Mouse (Mus musculus): Measurements from ENCODE around the gene Blvra. TPM values are rescaled to one million over a fixed set of nuclear protein-coding genes. Genes with fewer than 3 reads are reported as not detected.

Gene Blvra
- total RNA-seq (2014; rRNA removed) (9.4 and 12.1 TPM in 2 replicates), polyA plus RNA-seq (2015; fragmentation: Nextera tagmentation; extraction: Ambion mirVana) (29.4 and 30.6 TPM in 2 replicates)

- peak within 1 kb of the TSS; percentile 26; the same call in 1 of the 2 replicates for H3K27ac ChIP-seq (ENCODE audit: low read depth, low read length)
- H3K4me2 ChIP-seq (ENCODE audit: low read depth, low read length, poor library complexity, severe bottlenecking): peak within 1 kb of the TSS; percentile 75
These were observed at the start of gene Blvra for GRCm38 (mm10) chr2:127070435-127070841. Blvra (plus strand) TSS chr2:127070665.

GRCm38 (mm10) chr2:127035006-127035605 lies 35.4 kb upstream of the Blvra start:
- no peak overlapping the region for H3K4me2 ChIP-seq (ENCODE audit: low read depth, low read length, poor library complexity, severe bottlenecking)
- ATAC-seq (ENCODE audit: low FRiP score) (no peak), DNase-seq (ENCODE audit: low spot score) (no peak)
- H3K27me3 ChIP-seq (ENCODE audit: insufficient read depth, low read length): no peaks in the 10 kb centered on the region
- no peak overlapping the region for H3K27ac ChIP-seq (ENCODE audit: low read depth, low read length)
- H3K9me3 ChIP-seq (ENCODE audit: low read length): no peaks in the 10 kb centered on the region
- no peak for TF ChIP-seq CTCF (IDR thresholded peaks at IDR 0.05)
- WGBS: 97% methylated on average over 9 of the region's 9 CpGs
- H3K4me3 ChIP-seq (ENCODE audit: low read depth, low read length): no peak overlapping the region
- no peaks in the 10 kb centered on the region for H3K4me1 ChIP-seq (ENCODE audit: insufficient read depth, low read length)
- H3K36me3 ChIP-seq (ENCODE audit: insufficient read depth, low read length): peaks cover 38% of the 10 kb centered on the region
- H3K9ac ChIP-seq (replicated peaks; ENCODE audit: low read length, poor library complexity, severe bottlenecking): no peak overlapping the region

More at GRCm38 (mm10) chr2:127070435-127070841, at the start of gene Blvra:
- Histone ChIP-seq H3K4me1 (ENCODE audit: insufficient read depth, low read length) (peaks cover 4% of the 10 kb centered on the region; the same call in 1 of the 2 replicates), H3K4me3 (ENCODE audit: low read depth, low read length) (peak within 1 kb of the TSS; percentile 79), H3K27me3 (ENCODE audit: insufficient read depth, low read length) (no peaks in the 10 kb centered on the region), H3K9me3 (ENCODE audit: low read length) (no peaks in the 10 kb centered on the region), H3K36me3 (ENCODE audit: insufficient read depth, low read length) (peaks cover 11% of the 10 kb centered on the region; the same call in 1 of the 2 replicates), H3K9ac (replicated peaks; ENCODE audit: low read length, poor library complexity, severe bottlenecking) (peak within 1 kb of the TSS; percentile 77)
- 0% methylated on average over 32 of the region's 32 CpGs for whole genome bisulfite sequencing
- peak; percentile 98 for ATAC-seq (ENCODE audit: low FRiP score)
- peak; percentile 33; the same call in 1 of the 2 replicates for TF ChIP-seq CTCF (IDR thresholded peaks at IDR 0.05)
- peak; percentile 95 for DNase-seq (ENCODE audit: low spot score)

- Histone ChIP-seq H3K36me3 (ENCODE audit: insufficient read depth, low read length) (peaks cover 40% of the 10 kb centered on the region), H3K27ac (ENCODE audit: low read depth, low read length) (no peak overlapping the region), H3K27me3 (ENCODE audit: insufficient read depth, low read length) (no peaks in the 10 kb centered on the region), H3K9ac (replicated peaks; ENCODE audit: low read length, poor library complexity, severe bottlenecking) (no peak overlapping the region), H3K9me3 (ENCODE audit: low read length) (no peaks in the 10 kb centered on the region), H3K4me1 (ENCODE audit: insufficient read depth, low read length) (no peaks in the 10 kb centered on the region), H3K4me2 (ENCODE audit: low read depth, low read length, poor library complexity, severe bottlenecking) (no peak overlapping the region), H3K4me3 (ENCODE audit: low read depth, low read length) (no peak overlapping the region)
- no peak for DNase-seq (ENCODE audit: low spot score)
- 96% methylated on average over 4 of the region's 4 CpGs for WGBS
- TF ChIP-seq CTCF (IDR thresholded peaks at IDR 0.05): no peak
- no peak for ATAC-seq (ENCODE audit: low FRiP score)
These were observed 33.2 kb upstream of the Blvra start for GRCm38 (mm10) chr2:127037299-127037698.

GRCm38 (mm10) chr2:127061471-127061870 lies 9.0 kb upstream of the Blvra start:
- Histone ChIP-seq H3K27me3 (ENCODE audit: insufficient read depth, low read length) (no peaks in the 10 kb centered on the region), H3K27ac (ENCODE audit: low read depth, low read length) (no peak overlapping the region), H3K36me3 (ENCODE audit: insufficient read depth, low read length) (peaks cover 47% of the 10 kb centered on the region), H3K9ac (replicated peaks; ENCODE audit: low read length, poor library complexity, severe bottlenecking) (no peak overlapping the region), H3K4me2 (ENCODE audit: low read depth, low read length, poor library complexity, severe bottlenecking) (no peak overlapping the region), H3K9me3 (ENCODE audit: low read length) (no peaks in the 10 kb centered on the region), H3K4me1 (ENCODE audit: insufficient read depth, low read length) (no peaks in the 10 kb centered on the region), H3K4me3 (ENCODE audit: low read depth, low read length) (no peak overlapping the region)
- WGBS: 96% methylated on average over 9 of the region's 9 CpGs
- no peak for DNase-seq (ENCODE audit: low spot score)
- TF ChIP-seq CTCF (IDR thresholded peaks at IDR 0.05): no peak
- no peak for ATAC-seq (ENCODE audit: low FRiP score)

- Histone ChIP-seq H3K36me3 (ENCODE audit: insufficient read depth, low read length) (peaks cover 11% of the 10 kb centered on the region; the same call in 1 of the 2 replicates), H3K27ac (ENCODE audit: low read depth, low read length) (no peak overlapping the region), H3K9ac (replicated peaks; ENCODE audit: low read length, poor library complexity, severe bottlenecking) (no peak overlapping the region), H3K4me3 (ENCODE audit: low read depth, low read length) (no peak overlapping the region), H3K27me3 (ENCODE audit: insufficient read depth, low read length) (no peaks in the 10 kb centered on the region), H3K9me3 (ENCODE audit: low read length) (no peaks in the 10 kb centered on the region), H3K4me2 (ENCODE audit: low read depth, low read length, poor library complexity, severe bottlenecking) (no peak overlapping the region), H3K4me1 (ENCODE audit: insufficient read depth, low read length) (peaks cover 4% of the 10 kb centered on the region; the same call in 1 of the 2 replicates)
- TF ChIP-seq CTCF (IDR thresholded peaks at IDR 0.05): no peak
- DNase-seq (ENCODE audit: low spot score) (no peak), ATAC-seq (ENCODE audit: low FRiP score) (no peak)
- WGBS: 83% methylated on average over 7 of the region's 7 CpGs
These were observed 1.7 kb upstream of the Blvra start for GRCm38 (mm10) chr2:127068806-127069205.

- peak overlapping the region; percentile 77; the same call in 1 of the 2 replicates for H3K9ac ChIP-seq (replicated peaks; ENCODE audit: low read length, poor library complexity, severe bottlenecking)
- ATAC-seq (ENCODE audit: low FRiP score) (0 out of 2 replicates have a peak, but pooled peaks have one; percentile 20), DNase-seq (ENCODE audit: low spot score) (no peak)
- H3K9me3 ChIP-seq (ENCODE audit: low read length): no peaks in the 10 kb centered on the region
- peaks cover 4% of the 10 kb centered on the region; the same call in 1 of the 2 replicates for H3K4me1 ChIP-seq (ENCODE audit: insufficient read depth, low read length)
- H3K4me2 ChIP-seq (ENCODE audit: low read depth, low read length, poor library complexity, severe bottlenecking): peak overlapping the region; percentile 75
- peaks cover 11% of the 10 kb centered on the region; the same call in 1 of the 2 replicates for H3K36me3 ChIP-seq (ENCODE audit: insufficient read depth, low read length)
- WGBS: 21% methylated on average over 11 of the region's 11 CpGs
- H3K27me3 ChIP-seq (ENCODE audit: insufficient read depth, low read length): no peaks in the 10 kb centered on the region
- peak overlapping the region; percentile 79 for H3K4me3 ChIP-seq (ENCODE audit: low read depth, low read length)
- TF ChIP-seq CTCF (IDR thresholded peaks at IDR 0.05): no peak
- H3K27ac ChIP-seq (ENCODE audit: low read depth, low read length): no peak overlapping the region
These were observed 557 bp upstream of the Blvra start for GRCm38 (mm10) chr2:127069781-127070434.

All from midbrain, postnatal 0 days (tissue).